Mouse (Mus musculus) lung, embryonic 16.5 days (tissue): ENCODE measurements around the gene Rbm12. TPM values are rescaled to one million over a fixed set of nuclear protein-coding genes. Genes with fewer than 3 reads are reported as not detected.
A peak's percentile ranks its signal among the peaks of the same experiment; 100 is the strongest.

ENCODE experiments used
- ATAC-seq: fragments of 200-750 bp; cut with Nextera tagmentation; 2 replicates; pipeline ENCODE4 v1.8.0; 2017; ENCODE audit warnings: low read depth, mild to moderate bottlenecking, moderate library complexity
- H3K27ac ChIP-seq: fragments of 300-500 bp; sonication (generic); 2 replicates; pipeline ENCODE4 v1.5.1; 2014; ENCODE audit warnings: mild to moderate bottlenecking, control low read depth, low read length
- H3K27me3 ChIP-seq: fragments of 300-500 bp; sonication (generic); 2 replicates; pipeline ENCODE4 v1.6.1; 2014; ENCODE audit warnings: low read depth, low read length, mixed read lengths; ENCODE audit not compliant: control insufficient read depth, insufficient read depth
- H3K36me3 ChIP-seq: fragments of 300-500 bp; sonication (generic); 2 replicates; pipeline ENCODE4 v1.6.1; 2014; ENCODE audit warnings: low read length; ENCODE audit not compliant: control insufficient read depth, insufficient read depth
- H3K4me1 ChIP-seq: fragments of 300-500 bp; sonication (generic); replicated peaks from 2 replicates; pipeline ENCODE4 v1.6.1; 2014; ENCODE audit warnings: low read length, mixed read lengths; ENCODE audit not compliant: control insufficient read depth, insufficient read depth
- H3K4me2 ChIP-seq: fragments of 300-500 bp; sonication (generic); 2 replicates; pipeline ENCODE4 v1.6.1; 2014; ENCODE audit warnings: low read depth, low read length, control low read depth
- H3K4me3 ChIP-seq: fragments of 300-500 bp; sonication (generic); 2 replicates; pipeline ENCODE4 v1.5.1; 2014; ENCODE audit warnings: mild to moderate bottlenecking, low read length, control low read depth
- H3K9ac ChIP-seq: fragments of 300-500 bp; sonication (generic); 2 replicates; pipeline ENCODE4 v1.6.1; 2014; ENCODE audit warnings: low read length, control low read depth
- H3K9me3 ChIP-seq: fragments of 300-500 bp; sonication (generic); 2 replicates; pipeline ENCODE4 v1.6.1; 2016; ENCODE audit warnings: low read length; ENCODE audit not compliant: control insufficient read depth
- WGBS: fragments of 180-500 bp; shearing (Covaris S2); extraction: QIAGEN DNeasy Blood & Tissue Kit; methylation state at CpG from one replicate; pipeline ENCODE4 v1.1.7; 2014; 5-methylcytosine and 5-hydroxymethylcytosine counted together
- polyA plus RNA-seq: library from polyadenylated mRNA; unstranded; fragments of >200 nt; fragmentation: Nextera tagmentation; extraction: Ambion mirVana; gene quantifications from 2 replicates; pipeline ENCODE4 v1.2.1, GENCODE M21; 2015

Rbm12 gene
- polyA plus RNA-seq, 1 experiment from 2014 or later: 31.3 TPM

- no peak overlapping the region for H3K9ac ChIP-seq
- no peak overlapping the region for H3K27ac ChIP-seq
- no peaks in the 10 kb centered on the region for H3K27me3 ChIP-seq
- no peak overlapping the region for H3K4me2 ChIP-seq
- H3K9me3 ChIP-seq: no peaks in the 10 kb centered on the region
- ATAC-seq: no peak
- peaks cover 3% of the 10 kb centered on the region; the same call in 1 of the 2 replicates for H3K36me3 ChIP-seq
- H3K4me3 ChIP-seq: no peak overlapping the region
- peaks cover 11% of the 10 kb centered on the region; the same call in 1 of the 2 replicates for H3K4me1 ChIP-seq
- WGBS: 81% methylated on average over 7 of the region's 7 CpGs
Observed at GRCm38 (mm10) chr2:156087391-156088110, 24.2 kb downstream of the Rbm12 start.

DNA sequence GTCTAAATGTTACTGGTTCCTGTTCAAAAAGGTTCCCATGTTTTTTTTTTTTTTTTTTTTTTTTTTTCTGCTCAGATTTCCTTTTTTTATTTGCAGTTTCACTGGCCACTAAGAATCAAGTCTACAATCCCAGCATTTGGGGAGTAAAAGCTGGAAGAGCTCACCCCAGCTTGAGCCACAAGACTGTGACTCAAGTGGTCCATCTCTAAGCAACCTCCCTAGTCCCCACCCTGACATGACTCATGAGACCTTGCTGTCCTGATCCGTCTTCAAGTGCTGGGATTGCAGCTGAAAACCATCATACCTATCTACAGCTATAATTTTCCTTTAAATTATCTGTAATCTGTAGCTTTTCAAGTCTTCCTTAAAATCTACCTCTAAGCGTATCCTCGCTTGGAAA, 27.2 kb downstream of the Rbm12 start:
- H3K27me3 ChIP-seq: no peaks in the 10 kb centered on the region
- no peak overlapping the region for H3K27ac ChIP-seq
- H3K36me3 ChIP-seq: no peaks in the 10 kb centered on the region; the same call in 1 of the 2 replicates
- H3K9ac ChIP-seq: no peak overlapping the region
- H3K4me1 ChIP-seq: no peaks in the 10 kb centered on the region
- H3K4me2 ChIP-seq: no peak overlapping the region
- no peak overlapping the region for H3K4me3 ChIP-seq
- no peak for ATAC-seq
- no peaks in the 10 kb centered on the region for H3K9me3 ChIP-seq
- WGBS: 78% methylated on average over 3 of the region's 3 CpGs

DNA sequence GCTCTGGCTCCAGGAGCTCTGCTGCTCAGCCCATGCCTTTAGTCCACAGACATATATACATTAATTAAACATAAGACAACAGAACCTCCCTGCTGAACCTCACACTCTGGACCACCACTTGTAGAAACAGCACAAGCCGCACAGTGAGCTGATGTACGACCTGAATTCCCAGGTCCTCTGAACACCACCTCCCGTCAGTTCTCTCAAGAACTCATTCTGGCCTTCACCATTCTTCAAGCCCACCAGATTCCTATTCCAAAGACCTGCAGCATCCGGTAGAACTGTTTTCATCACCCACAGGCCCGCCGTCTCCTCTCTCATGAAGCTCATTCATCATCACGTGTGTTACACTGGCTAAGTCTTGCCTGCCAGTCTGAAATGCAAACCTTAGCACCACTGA, 31.4 kb downstream of the Rbm12 start:
- no peak for ATAC-seq
- no peaks in the 10 kb centered on the region for H3K4me1 ChIP-seq
- no peak overlapping the region for H3K4me3 ChIP-seq
- no peak overlapping the region for H3K9ac ChIP-seq
- H3K4me2 ChIP-seq: no peak overlapping the region
- 69% methylated on average over 7 of the region's 7 CpGs for WGBS
- H3K27ac ChIP-seq: no peak overlapping the region
- no peaks in the 10 kb centered on the region for H3K9me3 ChIP-seq
- H3K27me3 ChIP-seq: no peaks in the 10 kb centered on the region
- peaks cover 31% of the 10 kb centered on the region for H3K36me3 ChIP-seq

DNA sequence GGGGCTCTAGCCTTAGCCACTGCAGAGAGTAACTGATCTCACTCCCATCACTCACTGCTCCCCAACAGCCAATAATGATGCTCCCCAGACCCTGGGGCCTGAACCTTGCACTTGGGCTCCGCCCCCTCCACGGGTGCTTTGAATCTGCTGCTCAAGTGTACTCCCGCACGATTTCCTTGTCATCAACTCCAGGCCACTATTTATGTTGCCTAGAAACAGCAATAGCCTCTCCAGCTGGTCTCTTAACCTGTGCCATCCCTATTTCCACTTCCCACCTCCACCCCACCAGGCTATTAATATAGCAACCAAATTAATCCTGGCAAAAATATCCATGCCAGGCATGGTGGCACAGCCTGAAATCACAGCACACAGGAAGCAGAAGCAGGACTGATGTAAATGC, 32.1 kb downstream of the Rbm12 start:
- H3K9ac ChIP-seq: no peak overlapping the region
- WGBS: 33% methylated on average over 4 of the region's 4 CpGs
- H3K4me1 ChIP-seq: no peaks in the 10 kb centered on the region
- H3K4me3 ChIP-seq: no peak overlapping the region
- H3K9me3 ChIP-seq: no peaks in the 10 kb centered on the region
- no peaks in the 10 kb centered on the region for H3K27me3 ChIP-seq
- H3K36me3 ChIP-seq: peaks cover 35% of the 10 kb centered on the region
- peak; percentile 47; the same call in 1 of the 2 replicates for ATAC-seq
- H3K4me2 ChIP-seq: no peak overlapping the region
- H3K27ac ChIP-seq: no peak overlapping the region

GRCm38 (mm10) chr2:156079183-156079560, 32.6 kb downstream of the Rbm12 start:
- Histone ChIP-seq H3K27me3 (no peaks in the 10 kb centered on the region), H3K9ac (no peak overlapping the region), H3K4me3 (no peak overlapping the region), H3K9me3 (no peaks in the 10 kb centered on the region), H3K4me1 (no peaks in the 10 kb centered on the region), H3K4me2 (no peak overlapping the region), H3K36me3 (peaks cover 39% of the 10 kb centered on the region), H3K27ac (no peak overlapping the region)
- WGBS: 79% methylated on average over 8 of the region's 8 CpGs
- no peak for ATAC-seq

DNA sequence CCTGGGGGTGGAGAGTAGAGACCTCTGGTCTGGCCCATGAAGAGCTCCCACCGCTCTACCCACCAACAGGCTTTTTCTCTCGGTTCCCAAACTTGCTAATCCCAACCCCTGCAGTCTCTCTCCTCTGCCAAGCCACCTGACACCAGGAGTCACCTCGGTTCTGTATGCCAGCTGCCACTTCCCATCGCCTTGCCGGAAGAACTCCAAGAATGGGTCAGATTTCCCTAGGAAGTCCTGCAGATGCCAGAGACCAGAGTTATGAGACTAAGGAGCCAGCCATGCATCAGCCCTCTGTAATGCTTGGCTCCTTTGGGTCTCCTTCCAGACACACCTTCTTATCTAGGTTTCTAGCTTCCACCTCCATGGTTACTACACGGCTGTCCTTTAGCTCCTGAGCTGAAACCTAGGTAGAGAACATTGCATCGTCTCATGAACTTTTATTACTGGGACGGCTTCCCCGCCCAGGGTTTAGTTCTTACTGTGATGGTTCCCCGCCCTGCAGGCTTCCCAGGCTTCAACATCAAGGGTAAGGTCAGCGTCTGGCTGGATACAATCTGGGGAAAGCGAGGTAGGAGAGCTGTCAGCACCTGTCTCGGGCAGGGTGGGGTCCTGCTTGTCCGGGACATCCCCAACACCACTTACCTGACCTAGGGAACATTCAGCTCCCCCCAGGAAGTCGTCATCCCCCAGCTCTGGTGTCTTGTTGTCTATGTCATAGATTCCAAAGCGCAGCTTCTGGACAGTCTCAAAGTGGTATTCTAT, 33.2 kb downstream of the Rbm12 start:
- ATAC-seq: no peak
- no peaks in the 10 kb centered on the region for H3K27me3 ChIP-seq
- H3K4me1 ChIP-seq: no peaks in the 10 kb centered on the region
- H3K27ac ChIP-seq: no peak overlapping the region
- no peak overlapping the region for H3K4me2 ChIP-seq
- peaks cover 45% of the 10 kb centered on the region for H3K36me3 ChIP-seq
- no peak overlapping the region for H3K9ac ChIP-seq
- 88% methylated on average over 16 of the region's 16 CpGs for WGBS
- no peak overlapping the region for H3K4me3 ChIP-seq
- H3K9me3 ChIP-seq: no peaks in the 10 kb centered on the region

DNA sequence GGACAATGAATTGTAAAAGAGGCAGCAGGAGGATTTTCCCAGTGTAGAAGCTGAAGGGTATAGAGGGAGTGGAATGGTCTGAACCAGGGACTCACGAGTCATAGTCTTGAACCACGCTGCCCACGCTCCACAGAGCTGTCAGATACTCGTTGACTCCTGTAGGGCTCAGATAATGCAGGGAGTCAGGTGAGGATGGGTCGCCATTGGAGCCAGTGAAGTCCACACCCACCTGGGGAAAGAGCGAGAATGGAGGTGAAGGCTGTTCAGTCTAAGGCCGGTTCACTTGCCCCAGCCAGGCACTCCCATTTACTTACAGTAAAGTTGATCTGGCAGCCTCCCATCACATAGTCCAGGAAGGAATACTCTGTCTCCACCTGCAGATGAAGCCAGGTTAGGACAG, 34.3 kb downstream of the Rbm12 start:
- Histone ChIP-seq H3K4me2 (no peak overlapping the region), H3K9me3 (no peaks in the 10 kb centered on the region), H3K27ac (no peak overlapping the region), H3K4me3 (no peak overlapping the region), H3K36me3 (peaks cover 55% of the 10 kb centered on the region), H3K27me3 (no peaks in the 10 kb centered on the region), H3K9ac (no peak overlapping the region), H3K4me1 (no peaks in the 10 kb centered on the region)
- ATAC-seq: no peak
- WGBS: 89% methylated on average over 7 of the region's 7 CpGs

GRCm38 (mm10) chr2:156073725-156074124, 38.1 kb downstream of the Rbm12 start:
- Histone ChIP-seq H3K9me3 (no peaks in the 10 kb centered on the region), H3K27me3 (no peaks in the 10 kb centered on the region), H3K4me1 (no peaks in the 10 kb centered on the region), H3K36me3 (peaks cover 66% of the 10 kb centered on the region), H3K27ac (no peak overlapping the region), H3K4me2 (no peak overlapping the region), H3K9ac (no peak overlapping the region), H3K4me3 (no peak overlapping the region)
- 85% methylated on average over 15 of the region's 15 CpGs for WGBS
- peak; percentile 53 for ATAC-seq

DNA sequence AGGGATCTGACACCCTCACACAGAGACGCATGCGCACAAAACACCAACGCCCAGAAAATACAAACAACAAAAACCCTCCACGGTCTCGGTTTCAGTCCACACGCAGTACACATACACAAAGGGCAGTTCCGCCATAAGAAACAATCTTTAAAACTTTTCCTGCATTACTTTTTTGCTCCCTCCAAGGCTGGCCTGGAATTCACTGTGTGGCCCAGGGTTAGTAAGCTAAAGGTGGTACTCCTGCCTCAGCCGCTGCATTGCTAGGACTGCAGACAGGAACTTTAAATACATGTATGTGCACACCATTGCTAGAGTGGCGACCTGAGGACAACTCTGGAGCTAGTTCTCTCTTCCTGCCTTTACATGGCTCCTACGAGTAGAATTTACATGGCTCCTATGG, 40.5 kb downstream of the Rbm12 start:
- no peak for ATAC-seq
- Histone ChIP-seq H3K27me3 (no peaks in the 10 kb centered on the region), H3K4me3 (no peak overlapping the region), H3K27ac (no peak overlapping the region), H3K4me1 (peaks cover 1% of the 10 kb centered on the region; the same call in 1 of the 2 replicates), H3K9ac (no peak overlapping the region), H3K9me3 (no peaks in the 10 kb centered on the region), H3K36me3 (peaks cover 48% of the 10 kb centered on the region), H3K4me2 (no peak overlapping the region)
- WGBS: 92% methylated on average over 10 of the region's 10 CpGs
